Mouse (Mus musculus): Measurements from ENCODE around the gene Tbc1d24.
A peak's percentile ranks its signal among the peaks of the same experiment; 100 is the strongest.

Gene Tbc1d24

GRCm38 (mm10) chr17:24167891-24168505 is 37.4 kb downstream of the Tbc1d24 start:
- Histone ChIP-seq H3K27me3 (ENCODE audit: insufficient read depth, low read length) (no peaks in the 10 kb centered on the region), H3K9me3 (ENCODE audit: low read length) (no peaks in the 10 kb centered on the region), H3K36me3 (ENCODE audit: insufficient read depth, low read length) (peaks cover 39% of the 10 kb centered on the region), H3K4me3 (replicated peaks; ENCODE audit: low read length) (peak overlapping the region; percentile 92), H3K4me1 (replicated peaks; ENCODE audit: low read depth, low read length) (peaks cover 67% of the 10 kb centered on the region)
- no peak for TF ChIP-seq POU5F1 (IDR thresholded peaks at IDR 0.05; ENCODE audit: borderline replicate concordance, low read length)
- TF ChIP-seq NANOG (IDR thresholded peaks at IDR 0.05; ENCODE audit: borderline replicate concordance, low read length): no peak
- TF ChIP-seq CTCF (conservative IDR thresholded peaks at IDR 0.05; ENCODE audit: low read length): no peak

- Histone ChIP-seq H3K36me3 (ENCODE audit: insufficient read depth, low read length) (peaks cover 39% of the 10 kb centered on the region), H3K9me3 (ENCODE audit: low read length) (no peaks in the 10 kb centered on the region), H3K4me3 (replicated peaks; ENCODE audit: low read length) (peak overlapping the region; percentile 92), H3K4me1 (replicated peaks; ENCODE audit: low read depth, low read length) (peaks cover 73% of the 10 kb centered on the region), H3K27me3 (ENCODE audit: insufficient read depth, low read length) (no peaks in the 10 kb centered on the region)
- TF ChIP-seq POU5F1 (IDR thresholded peaks at IDR 0.05; ENCODE audit: borderline replicate concordance, low read length): no peak
- TF ChIP-seq NANOG (IDR thresholded peaks at IDR 0.05; ENCODE audit: borderline replicate concordance, low read length): no peak
- no peak for TF ChIP-seq CTCF (conservative IDR thresholded peaks at IDR 0.05; ENCODE audit: low read length)
Measured at GRCm38 (mm10) chr17:24167120-24167519, 38.2 kb downstream of the Tbc1d24 start.

DNA sequence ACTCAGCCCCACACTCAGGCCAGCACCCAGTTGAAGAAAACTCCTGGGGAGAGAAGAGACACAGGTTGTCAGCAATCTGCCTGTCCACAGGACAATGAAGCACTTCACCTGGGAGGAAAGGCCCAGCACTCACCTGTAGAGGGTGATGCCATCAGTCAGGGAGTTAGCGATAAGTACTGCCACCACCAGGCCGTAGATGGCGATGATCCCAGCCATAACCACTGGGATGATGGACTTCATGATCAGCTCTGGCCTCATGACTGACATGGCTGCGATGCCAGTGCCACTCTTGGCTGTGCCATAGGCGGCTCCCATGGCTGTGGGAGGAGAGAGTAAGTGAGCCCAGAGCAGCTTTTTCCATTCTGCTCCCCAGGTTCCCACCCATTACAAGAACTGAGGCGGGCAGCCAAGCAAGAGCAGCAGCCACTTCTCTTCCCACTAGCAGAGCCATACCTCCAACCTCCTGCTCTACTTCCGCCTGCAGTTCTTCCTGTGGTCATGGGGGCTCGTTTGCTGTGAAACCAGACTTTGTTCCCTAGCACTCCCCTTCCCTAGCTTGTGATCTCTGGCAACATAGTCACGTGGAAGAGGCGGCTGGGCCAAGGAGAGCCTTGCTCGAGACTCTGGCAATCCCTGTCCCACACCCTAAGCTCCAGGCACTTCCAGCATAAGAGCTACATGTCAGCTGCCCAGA is 40.6 kb downstream of the Tbc1d24 start:
- H3K36me3 ChIP-seq (ENCODE audit: insufficient read depth, low read length): peaks cover 61% of the 10 kb centered on the region
- H3K4me1 ChIP-seq (replicated peaks; ENCODE audit: low read depth, low read length): peaks cover 73% of the 10 kb centered on the region
- no peaks in the 10 kb centered on the region for H3K27me3 ChIP-seq (ENCODE audit: insufficient read depth, low read length)
- H3K4me3 ChIP-seq (replicated peaks; ENCODE audit: low read length): peak overlapping the region; percentile 39
- no peaks in the 10 kb centered on the region for H3K9me3 ChIP-seq (ENCODE audit: low read length)
- TF ChIP-seq CTCF (conservative IDR thresholded peaks at IDR 0.05; ENCODE audit: low read length) (no peak), POU5F1 (IDR thresholded peaks at IDR 0.05; ENCODE audit: borderline replicate concordance, low read length) (no peak)

- Histone ChIP-seq H3K36me3 (ENCODE audit: insufficient read depth, low read length) (peaks cover 65% of the 10 kb centered on the region), H3K9me3 (ENCODE audit: low read length) (no peaks in the 10 kb centered on the region), H3K4me3 (replicated peaks; ENCODE audit: low read length) (peak within 1 kb of the TSS; percentile 90), H3K27me3 (ENCODE audit: insufficient read depth, low read length) (no peaks in the 10 kb centered on the region), H3K4me1 (replicated peaks; ENCODE audit: low read depth, low read length) (peaks cover 86% of the 10 kb centered on the region)
- TF ChIP-seq NANOG (IDR thresholded peaks at IDR 0.05; ENCODE audit: borderline replicate concordance, low read length) (no peak), POU5F1 (IDR thresholded peaks at IDR 0.05; ENCODE audit: borderline replicate concordance, low read length) (no peak), CTCF (conservative IDR thresholded peaks at IDR 0.05; ENCODE audit: low read length) (no peak)
Measured at GRCm38 (mm10) chr17:24163176-24163962, 42.0 kb downstream of the Tbc1d24 start, which contains the start of gene Amdhd2. Gene Amdhd2 (minus strand): TSS chr17:24163766.

GRCm38 (mm10) chr17:24162584-24163175 is 42.7 kb downstream of the Tbc1d24 start:
- peak overlapping the region; percentile 90 for H3K4me3 ChIP-seq (replicated peaks; ENCODE audit: low read length)
- H3K9me3 ChIP-seq (ENCODE audit: low read length): no peaks in the 10 kb centered on the region
- H3K4me1 ChIP-seq (replicated peaks; ENCODE audit: low read depth, low read length): peaks cover 86% of the 10 kb centered on the region
- TF ChIP-seq CTCF (conservative IDR thresholded peaks at IDR 0.05; ENCODE audit: low read length): no peak
- TF ChIP-seq POU5F1 (IDR thresholded peaks at IDR 0.05; ENCODE audit: borderline replicate concordance, low read length): no peak
- TF ChIP-seq NANOG (IDR thresholded peaks at IDR 0.05; ENCODE audit: borderline replicate concordance, low read length): no peak
- H3K27me3 ChIP-seq (ENCODE audit: insufficient read depth, low read length): no peaks in the 10 kb centered on the region
- H3K36me3 ChIP-seq (ENCODE audit: insufficient read depth, low read length): peaks cover 65% of the 10 kb centered on the region

DNA sequence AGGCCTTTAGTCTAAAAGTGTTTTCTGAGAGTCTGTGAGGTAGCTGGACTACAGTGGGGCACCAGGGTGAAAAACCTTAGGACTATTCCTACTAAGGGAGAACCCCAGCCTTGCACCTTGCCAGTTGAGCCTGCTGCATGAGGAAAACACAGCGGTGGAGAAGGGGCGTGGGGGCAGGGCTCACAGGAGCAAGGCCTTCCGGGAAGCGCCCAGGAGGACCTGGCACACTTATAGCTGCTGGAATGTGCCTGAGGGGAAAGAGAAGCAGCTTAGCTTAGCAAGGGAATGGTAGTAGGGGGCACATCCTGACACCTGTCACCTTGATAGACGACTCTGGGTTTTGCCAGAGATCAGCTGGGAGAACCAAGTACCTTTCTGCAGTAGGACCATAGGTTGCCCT is 43.9 kb downstream of the Tbc1d24 start:
- H3K4me3 ChIP-seq (replicated peaks; ENCODE audit: low read length): no peak overlapping the region
- no peaks in the 10 kb centered on the region for H3K27me3 ChIP-seq (ENCODE audit: insufficient read depth, low read length)
- TF ChIP-seq CTCF (conservative IDR thresholded peaks at IDR 0.05; ENCODE audit: low read length) (no peak), POU5F1 (IDR thresholded peaks at IDR 0.05; ENCODE audit: borderline replicate concordance, low read length) (no peak), NANOG (IDR thresholded peaks at IDR 0.05; ENCODE audit: borderline replicate concordance, low read length) (no peak)
- peaks cover 65% of the 10 kb centered on the region for H3K36me3 ChIP-seq (ENCODE audit: insufficient read depth, low read length)
- no peaks in the 10 kb centered on the region for H3K9me3 ChIP-seq (ENCODE audit: low read length)
- H3K4me1 ChIP-seq (replicated peaks; ENCODE audit: low read depth, low read length): peaks cover 74% of the 10 kb centered on the region

GRCm38 (mm10) chr17:24157526-24157925 is 47.8 kb downstream of the Tbc1d24 start:
- Histone ChIP-seq H3K4me3 (replicated peaks; ENCODE audit: low read length) (no peak overlapping the region), H3K36me3 (ENCODE audit: insufficient read depth, low read length) (peaks cover 76% of the 10 kb centered on the region), H3K9me3 (ENCODE audit: low read length) (no peaks in the 10 kb centered on the region), H3K27me3 (ENCODE audit: insufficient read depth, low read length) (no peaks in the 10 kb centered on the region), H3K4me1 (replicated peaks; ENCODE audit: low read depth, low read length) (peaks cover 69% of the 10 kb centered on the region)
- TF ChIP-seq NANOG (IDR thresholded peaks at IDR 0.05; ENCODE audit: borderline replicate concordance, low read length) (no peak), POU5F1 (IDR thresholded peaks at IDR 0.05; ENCODE audit: borderline replicate concordance, low read length) (no peak), CTCF (conservative IDR thresholded peaks at IDR 0.05; ENCODE audit: low read length) (no peak)

GRCm38 (mm10) chr17:24157121-24157520 is 48.2 kb downstream of the Tbc1d24 start:
- H3K27me3 ChIP-seq (ENCODE audit: insufficient read depth, low read length): no peaks in the 10 kb centered on the region
- H3K36me3 ChIP-seq (ENCODE audit: insufficient read depth, low read length): peaks cover 76% of the 10 kb centered on the region
- H3K4me3 ChIP-seq (replicated peaks; ENCODE audit: low read length): no peak overlapping the region
- no peak for TF ChIP-seq POU5F1 (IDR thresholded peaks at IDR 0.05; ENCODE audit: borderline replicate concordance, low read length)
- TF ChIP-seq CTCF (conservative IDR thresholded peaks at IDR 0.05; ENCODE audit: low read length): no peak
- no peak for TF ChIP-seq NANOG (IDR thresholded peaks at IDR 0.05; ENCODE audit: borderline replicate concordance, low read length)
- peaks cover 68% of the 10 kb centered on the region for H3K4me1 ChIP-seq (replicated peaks; ENCODE audit: low read depth, low read length)
- H3K9me3 ChIP-seq (ENCODE audit: low read length): no peaks in the 10 kb centered on the region

All from E14TG2a.4 (cell line).